Mouse (Mus musculus): ENCODE measurements at regions not wholly inside any gene's neighbourhood (a gene's known extent, or its start where the extent isn't known, plus 50 kb on each side); places are given as distances from the start of the nearest gene placed in this dataset.

GRCm38 (mm10) chr14:23150431-23150830 lies 863.9 kb downstream of the Kcnma1 start:
- no peak for ATAC-seq
- Histone ChIP-seq H3K9ac (no peak overlapping the region), H3K4me1 (ENCODE audit: insufficient read depth) (no peaks in the 10 kb centered on the region)

GRCm38 (mm10) chr14:23146981-23147380 lies 867.3 kb downstream of the Kcnma1 start:
- no peak for TF ChIP-seq CTCF (IDR thresholded peaks at IDR 0.05; ENCODE audit: low read depth)
- H3K9ac ChIP-seq: no peak overlapping the region
- no peak overlapping the region for H3K4me2 ChIP-seq (ENCODE audit: low read depth)
- WGBS: 67% methylated on average over 1 of the region's 1 CpGs
- H3K4me1 ChIP-seq (ENCODE audit: insufficient read depth): no peaks in the 10 kb centered on the region
- no peaks in the 10 kb centered on the region for H3K27me3 ChIP-seq (ENCODE audit: insufficient read depth, low read length)
- no peak for ATAC-seq
- no peak overlapping the region for H3K27ac ChIP-seq (ENCODE audit: low read depth, low read length)
- H3K4me3 ChIP-seq (ENCODE audit: low read depth, low read length): no peak overlapping the region
- DNase-seq: no peak
- no peaks in the 10 kb centered on the region for H3K9me3 ChIP-seq (ENCODE audit: low read length)
- no peaks in the 10 kb centered on the region for H3K36me3 ChIP-seq (ENCODE audit: insufficient read depth)

More at GRCm38 (mm10) chr14:23150431-23150830, 863.9 kb downstream of the Kcnma1 start:
- Histone ChIP-seq H3K9me3 (ENCODE audit: low read length) (no peaks in the 10 kb centered on the region), H3K36me3 (ENCODE audit: insufficient read depth) (no peaks in the 10 kb centered on the region), H3K4me2 (ENCODE audit: low read depth) (no peak overlapping the region), H3K27me3 (ENCODE audit: insufficient read depth, low read length) (no peaks in the 10 kb centered on the region), H3K4me3 (ENCODE audit: low read depth, low read length) (no peak overlapping the region), H3K27ac (ENCODE audit: low read depth, low read length) (no peak overlapping the region)
- TF ChIP-seq CTCF (IDR thresholded peaks at IDR 0.05; ENCODE audit: low read depth): no peak
- DNase-seq: no peak

GRCm38 (mm10) chr14:23140385-23140784 lies 873.9 kb downstream of the Kcnma1 start:
- Histone ChIP-seq H3K4me3 (ENCODE audit: low read depth, low read length) (no peak overlapping the region), H3K9ac (no peak overlapping the region), H3K36me3 (ENCODE audit: insufficient read depth) (no peaks in the 10 kb centered on the region), H3K4me2 (ENCODE audit: low read depth) (no peak overlapping the region), H3K4me1 (ENCODE audit: insufficient read depth) (no peaks in the 10 kb centered on the region), H3K27me3 (ENCODE audit: insufficient read depth, low read length) (no peaks in the 10 kb centered on the region), H3K9me3 (ENCODE audit: low read length) (no peaks in the 10 kb centered on the region), H3K27ac (ENCODE audit: low read depth, low read length) (no peak overlapping the region)
- ATAC-seq (no peak), DNase-seq (no peak)
- WGBS: 100% methylated on average over 1 of the region's 1 CpGs
- TF ChIP-seq CTCF (IDR thresholded peaks at IDR 0.05; ENCODE audit: low read depth): no peak

GRCm38 (mm10) chr14:23134723-23135122 lies 879.6 kb downstream of the Kcnma1 start:
- no peaks in the 10 kb centered on the region for H3K9me3 ChIP-seq (ENCODE audit: low read length)
- no peaks in the 10 kb centered on the region for H3K27me3 ChIP-seq (ENCODE audit: insufficient read depth, low read length)
- no peak for DNase-seq
- no peak for TF ChIP-seq CTCF (IDR thresholded peaks at IDR 0.05; ENCODE audit: low read depth)
- no peak overlapping the region for H3K27ac ChIP-seq (ENCODE audit: low read depth, low read length)
- no peak overlapping the region for H3K4me2 ChIP-seq (ENCODE audit: low read depth)
- no peak for ATAC-seq
- no peaks in the 10 kb centered on the region for H3K4me1 ChIP-seq (ENCODE audit: insufficient read depth)
- no peaks in the 10 kb centered on the region for H3K36me3 ChIP-seq (ENCODE audit: insufficient read depth)
- WGBS: 94% methylated on average over 2 of the region's 2 CpGs
- no peak overlapping the region for H3K4me3 ChIP-seq (ENCODE audit: low read depth, low read length)
- no peak overlapping the region for H3K9ac ChIP-seq

- WGBS: 78% methylated on average over 7 of the region's 7 CpGs
- no peaks in the 10 kb centered on the region for H3K9me3 ChIP-seq (ENCODE audit: low read length)
- H3K4me3 ChIP-seq (ENCODE audit: low read depth, low read length): no peak overlapping the region
- no peak overlapping the region for H3K4me2 ChIP-seq (ENCODE audit: low read depth)
- ATAC-seq (no peak), DNase-seq (no peak)
- TF ChIP-seq CTCF (IDR thresholded peaks at IDR 0.05; ENCODE audit: low read depth): no peak
- H3K36me3 ChIP-seq (ENCODE audit: insufficient read depth): no peaks in the 10 kb centered on the region
- no peaks in the 10 kb centered on the region for H3K4me1 ChIP-seq (ENCODE audit: insufficient read depth)
- H3K27ac ChIP-seq (ENCODE audit: low read depth, low read length): no peak overlapping the region
- no peak overlapping the region for H3K9ac ChIP-seq
- H3K27me3 ChIP-seq (ENCODE audit: insufficient read depth, low read length): no peaks in the 10 kb centered on the region
Observed at GRCm38 (mm10) chr14:23131736-23132519, 882.4 kb downstream of the Kcnma1 start.

- DNase-seq: no peak
Observed at GRCm38 (mm10) chr14:23115889-23116510, 898.3 kb downstream of the Kcnma1 start.

GRCm38 (mm10) chr14:23114910-23115309 lies 899.4 kb downstream of the Kcnma1 start:
- Histone ChIP-seq H3K27ac (ENCODE audit: low read depth, low read length) (no peak overlapping the region), H3K4me2 (ENCODE audit: low read depth) (no peak overlapping the region), H3K9ac (no peak overlapping the region), H3K9me3 (ENCODE audit: low read length) (no peaks in the 10 kb centered on the region), H3K36me3 (ENCODE audit: insufficient read depth) (no peaks in the 10 kb centered on the region), H3K4me3 (ENCODE audit: low read depth, low read length) (no peak overlapping the region), H3K27me3 (ENCODE audit: insufficient read depth, low read length) (no peaks in the 10 kb centered on the region), H3K4me1 (ENCODE audit: insufficient read depth) (no peaks in the 10 kb centered on the region)
- DNase-seq (no peak), ATAC-seq (no peak)
- WGBS: 72% methylated on average over 5 of the region's 5 CpGs
- no peak for TF ChIP-seq CTCF (IDR thresholded peaks at IDR 0.05; ENCODE audit: low read depth)

More at GRCm38 (mm10) chr14:23115889-23116510, 898.3 kb downstream of the Kcnma1 start:
- Histone ChIP-seq H3K4me1 (ENCODE audit: insufficient read depth) (no peaks in the 10 kb centered on the region), H3K27ac (ENCODE audit: low read depth, low read length) (no peak overlapping the region), H3K4me3 (ENCODE audit: low read depth, low read length) (no peak overlapping the region), H3K27me3 (ENCODE audit: insufficient read depth, low read length) (no peaks in the 10 kb centered on the region), H3K36me3 (ENCODE audit: insufficient read depth) (no peaks in the 10 kb centered on the region), H3K9ac (no peak overlapping the region), H3K9me3 (ENCODE audit: low read length) (no peaks in the 10 kb centered on the region), H3K4me2 (ENCODE audit: low read depth) (no peak overlapping the region)
- WGBS: 87% methylated on average over 8 of the region's 8 CpGs
- no peak for TF ChIP-seq CTCF (IDR thresholded peaks at IDR 0.05; ENCODE audit: low read depth)
- no peak for ATAC-seq

Measured in forebrain, postnatal 0 days (tissue).